Mouse (Mus musculus): ENCODE results near the gene Cldn4. TPM values are rescaled to one million over a fixed set of nuclear protein-coding genes. Genes with fewer than 3 reads are reported as not detected.

Cldn4 gene
- polyA plus RNA-seq, 1 experiment from 2014 or later = 13.6 TPM

DNA sequence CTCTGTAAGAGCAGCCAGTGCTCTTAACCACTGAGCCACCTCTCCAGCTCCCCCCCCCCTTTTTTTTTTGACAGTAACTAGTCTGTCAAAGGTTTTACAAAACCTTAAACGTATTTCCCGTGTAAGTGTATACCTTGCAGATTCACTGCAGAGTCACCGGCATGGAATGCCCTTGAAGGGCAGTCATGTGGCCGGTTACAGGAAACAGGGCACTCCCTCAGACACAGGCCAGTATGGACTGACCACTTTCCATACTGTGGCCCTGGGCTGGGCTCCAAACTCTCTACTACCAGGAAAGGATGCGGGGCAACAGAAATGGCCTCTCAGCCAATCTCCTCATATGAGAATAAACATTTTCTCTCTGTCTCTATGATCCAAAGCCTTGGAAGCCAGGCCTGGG lies 8.8 kb upstream of the Cldn4 start:
- Histone ChIP-seq H3K9ac (ENCODE audit: low read length) (no peak overlapping the region), H3K9me3 (ENCODE audit: control insufficient read depth, low read length) (no peaks in the 10 kb centered on the region), H3K27me3 (ENCODE audit: control insufficient read depth, insufficient read depth, low read length) (no peaks in the 10 kb centered on the region), H3K36me3 (ENCODE audit: control insufficient read depth, insufficient read depth, low read length) (no peaks in the 10 kb centered on the region), H3K27ac (replicated peaks; ENCODE audit: low read depth, low read length) (no peak overlapping the region), H3K4me3 (ENCODE audit: low read depth, low read length) (no peak overlapping the region), H3K4me1 (ENCODE audit: control insufficient read depth, insufficient read depth, low read length) (peaks cover 11% of the 10 kb centered on the region), H3K4me2 (ENCODE audit: low read depth, severe bottlenecking) (no peak overlapping the region)
- WGBS = 81% methylated on average over 5 of the region's 5 CpGs
- no peak for ATAC-seq (ENCODE audit: insufficient number of reproducible peaks, low FRiP score, low TSS enrichment, low read depth)
- no peak for DNase-seq (ENCODE audit: low spot score)

DNA sequence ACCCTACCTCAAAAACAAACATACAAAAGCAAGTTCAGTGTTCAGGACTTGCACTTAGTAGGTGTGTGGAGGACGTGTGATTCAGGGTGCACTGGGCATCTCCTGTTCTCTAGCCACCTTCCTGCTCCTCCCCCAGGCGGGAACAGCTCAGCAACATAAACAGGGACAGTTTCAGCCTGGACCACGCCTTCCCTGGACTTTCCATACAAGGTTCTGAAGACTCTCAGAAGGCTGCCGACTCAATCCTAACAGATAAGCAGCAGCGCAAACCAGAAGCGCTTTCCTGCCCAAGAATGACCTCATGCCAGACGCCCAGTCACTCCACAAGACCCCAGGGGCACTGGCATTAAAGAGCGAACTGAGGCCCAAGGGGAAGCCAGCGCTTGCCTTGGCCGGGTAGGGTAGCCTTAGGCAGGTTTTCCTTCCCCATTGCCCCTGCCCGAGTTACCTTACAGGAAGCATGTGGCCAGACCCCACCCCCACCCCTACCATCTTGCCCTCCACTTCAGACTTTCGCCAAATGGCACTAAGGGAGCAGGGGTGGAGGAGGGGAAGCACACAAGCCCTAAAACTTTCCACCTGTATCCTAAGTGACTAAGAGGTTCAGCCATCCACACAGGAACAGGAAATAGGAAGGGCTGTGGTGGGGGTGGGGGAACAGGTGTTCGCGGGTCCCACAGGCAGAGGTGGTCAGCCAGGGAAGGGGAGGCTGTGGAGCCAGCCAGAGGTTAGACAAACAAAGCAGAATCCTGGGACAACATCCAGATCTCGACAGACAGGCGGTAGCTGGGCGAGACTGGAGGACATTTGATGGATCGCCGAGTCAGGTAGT lies 4.5 kb upstream of the Cldn4 start:
- DNase-seq (ENCODE audit: low spot score) = peak; percentile 44
- Histone ChIP-seq H3K4me3 (ENCODE audit: low read depth, low read length) (no peak overlapping the region), H3K27ac (replicated peaks; ENCODE audit: low read depth, low read length) (no peak overlapping the region), H3K36me3 (ENCODE audit: control insufficient read depth, insufficient read depth, low read length) (no peaks in the 10 kb centered on the region), H3K9ac (ENCODE audit: low read length) (peak overlapping the region; percentile 4; the same call in 1 of the 2 replicates), H3K9me3 (ENCODE audit: control insufficient read depth, low read length) (no peaks in the 10 kb centered on the region), H3K4me1 (ENCODE audit: control insufficient read depth, insufficient read depth, low read length) (peaks cover 11% of the 10 kb centered on the region), H3K27me3 (ENCODE audit: control insufficient read depth, insufficient read depth, low read length) (peaks cover 16% of the 10 kb centered on the region), H3K4me2 (ENCODE audit: low read depth, severe bottlenecking) (peak overlapping the region; percentile 4; the same call in 1 of the 2 replicates)
- WGBS = 20% methylated on average over 19 of the region's 19 CpGs
- ATAC-seq (ENCODE audit: insufficient number of reproducible peaks, low FRiP score, low TSS enrichment, low read depth) = no peak

DNA sequence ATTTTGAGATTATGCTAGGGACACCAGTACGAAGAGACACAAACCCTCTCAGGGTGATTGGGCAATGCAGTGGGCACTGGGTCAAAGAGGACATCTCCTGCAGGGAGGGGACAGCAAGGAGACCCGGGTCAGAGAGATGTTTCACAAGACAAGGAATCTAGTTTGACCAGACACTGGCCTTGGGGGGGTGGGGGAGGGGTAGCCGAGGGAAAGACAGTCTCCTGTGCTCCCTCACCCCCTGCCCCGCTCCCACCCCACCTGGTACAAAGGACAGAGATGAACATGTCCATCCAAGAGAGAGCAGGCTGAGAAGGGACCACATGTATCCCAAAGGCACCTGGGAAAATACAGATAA lies 1.3 kb upstream of the Cldn4 start:
- Histone ChIP-seq H3K9me3 (ENCODE audit: control insufficient read depth, low read length) (no peaks in the 10 kb centered on the region), H3K4me1 (ENCODE audit: control insufficient read depth, insufficient read depth, low read length) (peaks cover 11% of the 10 kb centered on the region), H3K27ac (replicated peaks; ENCODE audit: low read depth, low read length) (no peak overlapping the region), H3K4me2 (ENCODE audit: low read depth, severe bottlenecking) (no peak overlapping the region), H3K36me3 (ENCODE audit: control insufficient read depth, insufficient read depth, low read length) (no peaks in the 10 kb centered on the region), H3K27me3 (ENCODE audit: control insufficient read depth, insufficient read depth, low read length) (peaks cover 32% of the 10 kb centered on the region), H3K9ac (ENCODE audit: low read length) (no peak overlapping the region), H3K4me3 (ENCODE audit: low read depth, low read length) (no peak overlapping the region)
- no peak for ATAC-seq (ENCODE audit: insufficient number of reproducible peaks, low FRiP score, low TSS enrichment, low read depth)
- 67% methylated on average over 4 of the region's 4 CpGs for WGBS
- no peak for DNase-seq (ENCODE audit: low spot score)

DNA sequence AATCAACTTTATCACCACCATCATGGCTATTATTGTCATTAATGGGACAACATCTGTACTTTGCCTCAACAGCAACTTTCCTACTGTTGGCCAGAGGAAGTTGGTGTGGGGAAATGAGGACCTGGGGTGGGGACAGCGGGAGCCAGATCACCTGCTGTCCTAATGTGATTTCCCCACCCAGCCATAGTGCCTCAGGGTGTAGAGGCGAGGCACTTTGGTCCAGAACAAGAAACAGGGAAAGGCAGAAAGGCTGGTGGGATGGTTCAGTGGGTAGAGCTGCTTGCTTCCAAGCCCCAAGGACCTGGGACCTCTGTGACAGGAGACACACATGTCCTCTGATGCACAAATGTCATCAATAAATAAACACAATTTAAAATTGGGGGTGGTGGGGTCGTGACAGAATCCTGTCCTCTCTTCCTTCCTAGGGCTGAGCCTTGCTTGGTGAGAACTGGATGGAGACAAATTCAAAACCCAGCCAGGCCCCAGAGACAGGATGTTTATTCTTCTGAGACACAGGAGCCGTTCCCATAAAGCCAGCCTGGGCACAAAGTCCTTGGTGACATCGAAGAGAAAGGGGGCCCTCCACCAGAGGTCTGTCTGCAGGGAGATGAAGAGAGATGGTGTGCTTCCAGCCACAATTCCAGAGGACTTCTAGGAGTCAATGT lies 818 bp upstream of the Cldn4 start:
- ATAC-seq (ENCODE audit: insufficient number of reproducible peaks, low FRiP score, low TSS enrichment, low read depth) (no peak), DNase-seq (ENCODE audit: low spot score) (no peak)
- Histone ChIP-seq H3K27ac (replicated peaks; ENCODE audit: low read depth, low read length) (no peak overlapping the region), H3K4me3 (ENCODE audit: low read depth, low read length) (no peak overlapping the region), H3K27me3 (ENCODE audit: control insufficient read depth, insufficient read depth, low read length) (peaks cover 32% of the 10 kb centered on the region), H3K9me3 (ENCODE audit: control insufficient read depth, low read length) (no peaks in the 10 kb centered on the region), H3K4me2 (ENCODE audit: low read depth, severe bottlenecking) (no peak overlapping the region), H3K9ac (ENCODE audit: low read length) (no peak overlapping the region), H3K36me3 (ENCODE audit: control insufficient read depth, insufficient read depth, low read length) (no peaks in the 10 kb centered on the region), H3K4me1 (ENCODE audit: control insufficient read depth, insufficient read depth, low read length) (peaks cover 11% of the 10 kb centered on the region)
- 49% methylated on average over 5 of the region's 5 CpGs for WGBS

DNA sequence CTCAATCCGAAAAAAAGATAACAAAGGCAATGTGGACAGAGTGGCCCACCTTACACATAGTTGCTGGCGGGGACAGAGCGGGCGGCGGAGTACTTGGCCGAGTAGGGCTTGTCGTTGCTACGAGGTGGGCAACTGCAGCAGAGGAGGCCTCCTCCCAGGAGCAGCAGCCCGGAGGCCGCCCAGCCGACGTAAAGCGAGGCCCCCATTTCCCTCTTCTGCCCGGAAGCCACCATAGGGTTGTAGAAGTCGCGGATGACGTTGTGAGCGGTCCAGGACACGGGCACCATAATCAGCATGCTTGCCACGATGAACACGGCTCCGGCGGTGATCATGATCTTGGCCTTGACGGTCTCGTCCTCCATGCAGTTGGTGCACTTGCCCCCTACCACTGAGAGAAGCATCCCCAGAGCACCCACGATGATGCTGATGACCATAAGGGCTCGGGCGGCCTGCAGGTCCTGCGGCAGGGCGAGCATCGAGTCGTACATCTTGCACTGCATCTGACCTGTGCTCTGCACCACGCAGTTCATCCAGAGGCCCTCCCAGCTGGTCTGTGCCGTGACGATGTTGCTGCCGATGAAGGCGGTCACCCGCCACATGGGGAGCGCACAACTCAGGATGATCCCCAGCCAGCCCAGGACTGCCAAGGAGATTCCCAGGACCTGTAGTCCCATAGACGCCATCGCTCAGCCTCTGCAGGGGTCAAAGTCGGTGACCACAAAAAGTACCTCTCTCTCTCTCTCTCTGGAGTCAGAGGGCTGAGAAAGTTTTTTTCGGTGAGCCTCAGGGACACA lies 474 bp downstream of the Cldn4 start:
- no peaks in the 10 kb centered on the region for H3K36me3 ChIP-seq (ENCODE audit: control insufficient read depth, insufficient read depth, low read length)
- 0 out of 2 replicates have a peak overlapping the region, but pooled peaks have one; percentile 17 for H3K4me2 ChIP-seq (ENCODE audit: low read depth, severe bottlenecking)
- H3K9me3 ChIP-seq (ENCODE audit: control insufficient read depth, low read length) = no peaks in the 10 kb centered on the region
- DNase-seq (ENCODE audit: low spot score) (peak; percentile 32), ATAC-seq (ENCODE audit: insufficient number of reproducible peaks, low FRiP score, low TSS enrichment, low read depth) (no peak)
- H3K4me3 ChIP-seq (ENCODE audit: low read depth, low read length) = 0 out of 2 replicates have a peak overlapping the region, but pooled peaks have one; percentile 8
- H3K27me3 ChIP-seq (ENCODE audit: control insufficient read depth, insufficient read depth, low read length) = peaks cover 32% of the 10 kb centered on the region
- H3K9ac ChIP-seq (ENCODE audit: low read length) = no peak overlapping the region
- 15% methylated on average over 43 of the region's 43 CpGs for WGBS
- peaks cover 5% of the 10 kb centered on the region for H3K4me1 ChIP-seq (ENCODE audit: control insufficient read depth, insufficient read depth, low read length)
- 0 out of 2 replicates have a peak overlapping the region, but pooled peaks have one; percentile 42 for H3K27ac ChIP-seq (replicated peaks; ENCODE audit: low read depth, low read length)

DNA sequence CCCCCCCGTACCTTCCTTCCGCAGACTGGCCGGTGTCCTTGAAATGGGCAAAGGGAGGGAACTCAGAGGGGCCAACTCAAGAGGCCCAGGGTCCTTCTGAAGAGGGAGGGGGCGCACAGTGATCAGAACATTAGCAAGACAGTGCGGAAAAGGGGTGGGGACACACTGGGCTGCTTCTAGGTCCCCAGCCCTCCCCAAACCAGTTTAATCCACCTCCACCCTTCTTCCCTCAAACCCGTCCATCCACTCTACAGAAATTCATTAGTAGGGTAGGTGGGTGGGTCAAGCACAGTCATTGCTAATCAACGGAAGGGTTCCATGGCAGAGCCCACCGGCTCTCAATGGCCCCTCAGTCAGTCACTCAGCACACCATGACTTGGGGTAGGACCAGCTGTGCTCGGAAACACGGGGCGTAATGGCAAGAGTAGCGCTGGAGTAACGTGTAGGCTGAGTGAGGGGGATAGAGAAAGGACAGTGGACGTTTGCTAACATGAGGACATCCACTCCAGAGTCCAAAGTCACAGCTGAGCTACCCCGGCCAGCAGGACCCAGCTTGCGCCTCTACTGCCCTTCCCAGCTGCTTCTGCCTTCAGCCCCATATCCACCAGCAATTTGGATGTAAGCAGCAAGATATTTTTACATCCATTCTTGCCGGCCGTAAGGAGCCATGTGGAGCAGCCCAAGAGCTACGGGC lies 1.3 kb downstream of the Cldn4 start:
- Histone ChIP-seq H3K4me1 (ENCODE audit: control insufficient read depth, insufficient read depth, low read length) (no peaks in the 10 kb centered on the region), H3K36me3 (ENCODE audit: control insufficient read depth, insufficient read depth, low read length) (no peaks in the 10 kb centered on the region), H3K27ac (replicated peaks; ENCODE audit: low read depth, low read length) (no peak overlapping the region), H3K9ac (ENCODE audit: low read length) (no peak overlapping the region), H3K9me3 (ENCODE audit: control insufficient read depth, low read length) (no peaks in the 10 kb centered on the region), H3K27me3 (ENCODE audit: control insufficient read depth, insufficient read depth, low read length) (peaks cover 32% of the 10 kb centered on the region), H3K4me3 (ENCODE audit: low read depth, low read length) (no peak overlapping the region), H3K4me2 (ENCODE audit: low read depth, severe bottlenecking) (no peak overlapping the region)
- 45% methylated on average over 16 of the region's 19 CpGs for WGBS
- DNase-seq (ENCODE audit: low spot score) = no peak
- no peak for ATAC-seq (ENCODE audit: insufficient number of reproducible peaks, low FRiP score, low TSS enrichment, low read depth)

DNA sequence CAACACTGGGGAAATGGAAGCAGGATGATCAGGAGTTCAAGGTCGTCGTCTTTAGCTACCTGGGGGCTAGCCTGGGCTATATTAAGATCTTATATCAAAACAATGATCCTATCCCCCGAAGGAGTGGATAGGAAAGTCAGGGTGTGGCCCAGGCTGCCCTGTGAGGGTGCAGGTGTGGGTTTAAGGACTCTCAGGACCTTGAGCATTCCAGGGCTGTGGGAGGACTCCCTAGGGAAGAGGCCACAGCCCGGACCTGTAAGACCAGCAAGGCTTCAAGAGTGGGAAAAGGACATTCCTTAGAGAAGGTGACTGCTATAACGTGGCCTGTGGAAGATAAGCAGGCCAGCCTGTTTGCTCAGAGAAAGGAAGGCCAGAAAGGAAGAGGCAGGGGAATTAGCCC lies 2.6 kb downstream of the Cldn4 start:
- ATAC-seq (ENCODE audit: insufficient number of reproducible peaks, low FRiP score, low TSS enrichment, low read depth) (no peak), DNase-seq (ENCODE audit: low spot score) (no peak)
- no peaks in the 10 kb centered on the region for H3K36me3 ChIP-seq (ENCODE audit: control insufficient read depth, insufficient read depth, low read length)
- no peaks in the 10 kb centered on the region for H3K4me1 ChIP-seq (ENCODE audit: control insufficient read depth, insufficient read depth, low read length)
- H3K27me3 ChIP-seq (ENCODE audit: control insufficient read depth, insufficient read depth, low read length) = peaks cover 32% of the 10 kb centered on the region
- 76% methylated on average over 5 of the region's 5 CpGs for WGBS
- no peak overlapping the region for H3K4me3 ChIP-seq (ENCODE audit: low read depth, low read length)
- no peak overlapping the region for H3K27ac ChIP-seq (replicated peaks; ENCODE audit: low read depth, low read length)
- no peaks in the 10 kb centered on the region for H3K9me3 ChIP-seq (ENCODE audit: control insufficient read depth, low read length)
- no peak overlapping the region for H3K9ac ChIP-seq (ENCODE audit: low read length)
- no peak overlapping the region for H3K4me2 ChIP-seq (ENCODE audit: low read depth, severe bottlenecking)

DNA sequence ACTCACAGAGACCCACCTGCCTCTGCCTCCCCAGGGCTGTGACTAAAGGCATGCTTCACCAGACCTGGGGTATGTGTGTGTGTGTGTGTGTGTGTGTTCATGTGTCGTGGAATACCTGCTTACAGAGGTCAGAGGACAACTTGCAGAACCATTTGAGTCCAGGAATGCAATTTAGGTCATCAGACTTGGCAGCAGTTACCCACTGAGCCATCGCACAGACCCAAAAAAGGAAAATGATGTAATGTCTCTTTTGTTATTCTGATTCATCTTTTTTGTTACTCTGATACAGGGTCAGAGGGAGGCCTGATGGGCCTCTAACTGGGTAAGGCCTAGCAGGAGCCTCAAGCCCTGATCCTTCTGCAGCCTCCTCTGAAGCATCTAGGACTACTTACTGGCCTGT lies 4.0 kb downstream of the Cldn4 start:
- H3K9ac ChIP-seq (ENCODE audit: low read length) = no peak overlapping the region
- H3K27me3 ChIP-seq (ENCODE audit: control insufficient read depth, insufficient read depth, low read length) = peaks cover 30% of the 10 kb centered on the region
- DNase-seq (ENCODE audit: low spot score) = no peak
- no peak overlapping the region for H3K4me2 ChIP-seq (ENCODE audit: low read depth, severe bottlenecking)
- ATAC-seq (ENCODE audit: insufficient number of reproducible peaks, low FRiP score, low TSS enrichment, low read depth) = no peak
- no peaks in the 10 kb centered on the region for H3K9me3 ChIP-seq (ENCODE audit: control insufficient read depth, low read length)
- no peak overlapping the region for H3K27ac ChIP-seq (replicated peaks; ENCODE audit: low read depth, low read length)
- no peak overlapping the region for H3K4me3 ChIP-seq (ENCODE audit: low read depth, low read length)
- no peaks in the 10 kb centered on the region for H3K36me3 ChIP-seq (ENCODE audit: control insufficient read depth, insufficient read depth, low read length)
- no peaks in the 10 kb centered on the region for H3K4me1 ChIP-seq (ENCODE audit: control insufficient read depth, insufficient read depth, low read length)
- 81% methylated on average over 2 of the region's 2 CpGs for WGBS
